Mouse (Mus musculus) splenic B cell, adult 2 months (primary cell): ENCODE measurements around the gene Rpap2.

ENCODE experiments used
- DNase-seq: peaks from one replicate; pipeline ENCODE4 v3.0.0-alpha.2; 2011; ENCODE audit warnings: low read depth, low spot score
- H3K27me3 ChIP-seq: 2 replicates; pipeline ENCODE4 v1.6.1; 2012; ENCODE audit warnings: mild to moderate bottlenecking, low read length, moderate library complexity, mixed read lengths; ENCODE audit not compliant: control insufficient read depth, poor library complexity, insufficient read depth, severe bottlenecking
- H3K36me3 ChIP-seq: 2 replicates; pipeline ENCODE4 v1.6.1; 2012; ENCODE audit warnings: mild to moderate bottlenecking, low read length, moderate library complexity, mixed read lengths; ENCODE audit not compliant: control insufficient read depth, poor library complexity, insufficient read depth, severe bottlenecking

Gene Rpap2

DNA sequence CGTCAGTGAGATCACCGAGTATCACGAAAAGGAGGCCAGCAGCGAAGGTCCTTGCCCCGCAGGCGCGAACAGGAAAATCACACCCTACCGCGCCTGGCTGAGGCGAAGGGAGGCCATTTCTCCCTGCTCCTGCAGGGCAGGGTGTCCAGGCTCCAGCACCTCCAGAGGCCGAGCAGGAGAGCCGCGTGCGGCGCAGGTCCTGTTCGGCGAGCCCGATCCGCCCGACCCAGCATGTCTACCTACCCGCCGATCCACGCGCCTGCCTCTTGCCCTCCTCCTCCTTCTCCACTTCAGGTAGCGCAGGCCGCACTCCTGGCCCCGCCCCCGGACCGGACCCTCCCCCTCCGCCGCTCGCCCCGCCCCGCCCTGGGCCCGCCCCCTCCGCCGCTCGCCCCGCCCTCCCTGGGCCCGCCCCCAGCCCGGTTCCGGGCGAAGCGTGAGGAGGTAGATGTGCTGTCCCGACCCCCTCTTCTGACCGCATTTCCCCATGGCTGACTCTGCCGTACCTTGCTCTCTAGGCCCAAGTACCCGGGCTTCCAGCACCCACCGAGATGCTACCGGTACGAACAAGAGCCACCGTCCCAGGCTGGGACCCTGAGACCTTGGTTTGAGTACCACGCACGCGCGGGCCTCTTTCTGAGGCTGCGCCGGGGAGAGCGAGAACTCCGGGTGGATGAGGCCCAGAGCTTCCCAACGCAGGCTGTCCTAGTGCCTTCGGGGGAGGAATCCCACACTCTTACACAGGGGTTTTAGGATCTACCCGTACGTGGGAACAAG is at the start of gene Rpap2, which contains the start of gene Glmn:
Rpap2 (plus strand) TSS at position 73 of the 777 bp plus-strand sequence.
Glmn (minus strand) TSS at position 588 of the 777 bp plus-strand sequence.
- DNase-seq, result peak; percentile 82
- Histone ChIP-seq H3K27me3 (no peaks in the 10 kb centered on the region), H3K36me3 (peaks cover under 1% of the 10 kb centered on the region)

DNA sequence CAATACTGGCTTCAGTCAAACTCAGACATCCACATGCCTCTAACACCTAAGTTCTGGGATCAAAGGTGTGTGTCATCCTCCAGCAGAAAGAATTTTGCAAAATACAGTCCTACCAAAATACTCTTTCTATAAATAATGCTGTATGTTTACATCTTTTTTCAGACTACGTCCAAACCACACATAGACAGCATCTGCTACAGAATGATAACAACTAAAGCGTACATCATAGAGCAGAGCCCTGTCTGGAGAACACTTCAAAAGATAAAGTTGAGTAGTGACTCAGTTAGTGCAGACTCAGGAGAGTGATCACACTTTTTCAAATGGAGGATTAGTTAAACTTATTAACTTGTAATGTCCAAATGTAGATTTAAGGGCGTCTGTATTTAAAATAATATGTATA is 49.2 kb upstream of the Rpap2 start:
- no peak for DNase-seq
- peaks cover 2% of the 10 kb centered on the region; the same call in 1 of the 2 replicates for H3K36me3 ChIP-seq
- no peaks in the 10 kb centered on the region for H3K27me3 ChIP-seq

DNA sequence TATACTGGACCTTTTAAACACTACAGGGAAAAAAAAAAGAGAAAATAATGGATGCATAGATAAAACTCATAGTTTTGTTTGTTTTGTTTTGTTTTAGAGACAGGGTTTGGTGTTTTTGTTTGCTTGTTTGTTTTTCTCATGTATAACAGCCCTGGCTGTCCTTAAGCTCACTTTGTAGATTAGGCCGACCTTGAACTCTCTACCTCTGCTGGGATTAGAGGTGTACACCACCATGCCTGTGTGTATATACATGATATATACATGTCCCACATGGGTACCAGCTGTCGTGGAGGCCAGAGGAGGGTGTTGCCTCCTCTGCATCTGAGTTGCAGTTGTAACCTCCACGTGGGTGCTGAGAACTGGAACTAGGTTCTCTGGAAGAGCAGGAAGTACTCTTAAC is 48.7 kb upstream of the Rpap2 start:
- Histone ChIP-seq H3K36me3 (peaks cover 4% of the 10 kb centered on the region; the same call in 1 of the 2 replicates), H3K27me3 (no peaks in the 10 kb centered on the region)
- no peak for DNase-seq

DNA sequence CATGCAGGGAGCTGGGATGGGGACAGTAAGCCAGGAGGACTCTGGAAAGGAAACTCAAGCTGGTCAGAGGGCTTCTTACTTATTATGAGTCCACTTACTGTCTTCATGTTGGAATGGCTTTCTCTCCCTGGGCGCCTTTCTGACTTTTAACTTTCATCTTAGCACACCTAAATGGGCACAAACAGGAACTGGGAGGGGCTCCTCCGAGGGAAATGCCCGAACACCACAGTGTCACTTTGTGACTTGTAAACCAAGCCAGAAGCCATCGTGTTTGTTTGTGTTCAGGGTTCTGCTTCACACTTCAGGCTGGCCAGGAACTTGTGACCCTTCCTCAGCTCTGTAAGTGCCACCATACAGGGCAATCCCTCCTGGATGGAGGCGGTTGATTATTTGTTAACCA is 42.8 kb upstream of the Rpap2 start:
- peaks cover 4% of the 10 kb centered on the region for H3K36me3 ChIP-seq
- DNase-seq, result no peak

DNA sequence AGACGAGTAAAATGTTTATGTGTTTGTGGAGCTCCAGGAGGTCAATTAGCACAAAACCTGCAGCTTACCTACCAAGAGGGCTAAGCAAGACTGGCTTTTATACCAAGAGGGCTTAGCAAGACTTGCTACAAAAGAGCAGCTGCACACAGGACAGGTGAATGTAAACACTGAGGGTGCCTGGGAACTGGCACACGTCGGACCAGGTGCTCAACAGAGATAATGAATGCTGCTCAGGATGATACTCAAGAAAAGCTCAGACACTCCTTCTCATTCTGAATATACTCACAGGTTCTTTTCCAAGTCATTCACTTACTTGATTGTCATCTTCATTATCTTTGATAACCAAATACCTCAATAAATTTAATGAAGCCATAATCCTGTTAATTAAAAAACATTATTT is 40.2 kb upstream of the Rpap2 start:
- peaks cover 5% of the 10 kb centered on the region for H3K36me3 ChIP-seq
- no peak for DNase-seq
- no peaks in the 10 kb centered on the region for H3K27me3 ChIP-seq

More for the DNA sequence above, 42.8 kb upstream of the Rpap2 start:
- no peaks in the 10 kb centered on the region for H3K27me3 ChIP-seq

DNA sequence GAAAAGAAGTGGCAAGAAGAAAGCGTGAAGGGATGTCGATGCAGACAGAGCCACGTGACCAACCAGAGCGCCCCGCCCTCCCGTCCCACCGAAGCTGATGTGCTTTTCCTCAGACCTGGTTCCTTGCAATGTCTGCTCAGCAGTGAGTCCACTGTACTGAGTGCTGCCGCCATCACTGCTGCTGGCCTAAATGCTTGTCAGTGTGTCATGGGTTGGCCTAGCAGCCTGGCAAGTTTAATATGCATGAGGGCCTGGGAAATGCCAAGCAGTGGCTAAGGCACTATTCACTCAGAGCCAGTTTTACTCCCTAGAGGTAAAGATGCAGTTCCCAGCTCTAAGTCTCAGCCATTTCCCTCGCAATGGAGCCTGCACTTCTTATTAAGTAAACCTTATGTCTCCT is 28.0 kb upstream of the Rpap2 start:
- DNase-seq, result no peak
- peaks cover 10% of the 10 kb centered on the region; the same call in 1 of the 2 replicates for H3K36me3 ChIP-seq
- H3K27me3 ChIP-seq, result no peaks in the 10 kb centered on the region; the same call in none of the 2 replicates

DNA sequence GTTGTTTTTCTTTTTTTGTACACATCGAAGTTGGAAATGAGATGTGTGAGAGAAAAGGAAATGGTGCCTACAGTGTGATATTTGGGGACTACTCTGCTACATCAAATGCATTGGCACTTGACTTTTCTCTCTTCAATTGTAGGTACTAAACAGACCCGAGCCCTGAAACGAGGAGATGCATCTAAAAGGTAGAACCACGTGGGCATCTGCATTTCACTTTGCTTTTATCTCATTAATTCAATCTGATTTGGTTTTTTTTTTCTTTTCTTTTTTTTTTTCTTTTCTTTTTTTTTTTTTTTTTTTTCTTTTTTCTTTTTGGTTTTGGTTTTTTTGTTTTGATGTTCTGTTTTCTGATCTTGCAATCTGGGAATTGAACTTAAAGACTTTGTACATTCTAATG is 1.2 kb downstream of the Rpap2 start:
- no peaks in the 10 kb centered on the region for H3K27me3 ChIP-seq
- DNase-seq, result no peak
- H3K36me3 ChIP-seq, result peaks cover 6% of the 10 kb centered on the region

DNA sequence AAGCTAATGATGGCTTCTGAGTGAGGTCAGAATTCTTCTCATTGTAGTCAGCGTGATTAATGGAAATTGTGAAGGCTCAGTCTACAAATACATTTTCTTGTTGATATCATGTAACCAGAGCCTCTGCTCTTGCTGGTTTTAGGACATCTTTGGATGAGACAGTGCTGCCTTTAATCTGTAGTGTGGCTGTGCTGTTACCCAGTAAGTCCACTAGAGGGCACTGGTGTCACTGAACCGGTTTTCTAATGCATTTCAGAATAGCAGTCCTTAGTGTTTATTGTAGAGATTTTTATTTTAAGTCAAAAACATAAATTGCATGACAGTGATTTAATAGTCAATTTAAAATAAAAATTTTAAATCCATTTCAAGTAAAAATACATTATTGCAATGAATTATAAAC is 14.1 kb downstream of the Rpap2 start:
- no peaks in the 10 kb centered on the region for H3K27me3 ChIP-seq
- DNase-seq, result peak; percentile 79
- H3K36me3 ChIP-seq, result peaks cover 12% of the 10 kb centered on the region

DNA sequence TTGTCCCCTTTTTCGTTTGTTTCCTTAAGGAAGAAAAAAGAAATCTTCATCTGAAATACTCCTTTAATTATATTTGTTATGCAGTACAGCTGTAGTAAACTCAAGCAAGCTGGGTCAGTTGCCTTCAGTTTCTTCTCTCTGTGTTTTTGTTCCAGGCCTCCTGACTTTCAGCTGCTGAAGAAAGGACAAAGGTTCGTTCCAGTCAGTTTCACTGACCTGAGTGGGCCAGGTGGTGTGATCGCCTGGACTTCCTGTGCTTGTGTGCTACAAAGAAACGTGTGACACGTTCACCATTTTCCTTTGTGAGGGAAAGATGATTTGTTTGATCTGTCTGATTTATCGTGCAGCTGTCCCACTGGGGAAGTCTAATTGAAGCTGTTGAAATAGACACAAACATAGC is 20.8 kb downstream of the Rpap2 start:
- no peak for DNase-seq
- no peaks in the 10 kb centered on the region for H3K27me3 ChIP-seq
- peaks cover 9% of the 10 kb centered on the region; the same call in 1 of the 2 replicates for H3K36me3 ChIP-seq

DNA sequence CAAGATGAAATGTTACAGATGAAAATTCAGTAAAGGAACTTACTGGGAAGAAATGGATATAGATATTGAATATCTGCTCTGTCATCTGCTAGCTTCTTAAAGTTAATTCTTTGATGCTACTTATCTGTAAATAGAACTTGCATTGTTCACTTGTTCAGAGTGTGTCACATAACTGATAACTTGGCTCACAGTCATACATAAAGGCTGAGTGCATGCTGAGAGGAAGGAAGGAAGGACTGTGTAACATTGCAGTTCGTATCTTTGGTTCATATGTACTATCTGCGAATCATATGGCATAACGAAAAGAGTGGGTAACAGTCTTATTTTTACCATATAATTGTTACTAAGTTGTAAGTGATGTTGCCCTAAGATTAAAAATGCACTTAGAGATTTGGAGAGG is 24.2 kb downstream of the Rpap2 start:
- Histone ChIP-seq H3K36me3 (peaks cover 3% of the 10 kb centered on the region; the same call in 1 of the 2 replicates), H3K27me3 (no peaks in the 10 kb centered on the region)
- no peak for DNase-seq

DNA sequence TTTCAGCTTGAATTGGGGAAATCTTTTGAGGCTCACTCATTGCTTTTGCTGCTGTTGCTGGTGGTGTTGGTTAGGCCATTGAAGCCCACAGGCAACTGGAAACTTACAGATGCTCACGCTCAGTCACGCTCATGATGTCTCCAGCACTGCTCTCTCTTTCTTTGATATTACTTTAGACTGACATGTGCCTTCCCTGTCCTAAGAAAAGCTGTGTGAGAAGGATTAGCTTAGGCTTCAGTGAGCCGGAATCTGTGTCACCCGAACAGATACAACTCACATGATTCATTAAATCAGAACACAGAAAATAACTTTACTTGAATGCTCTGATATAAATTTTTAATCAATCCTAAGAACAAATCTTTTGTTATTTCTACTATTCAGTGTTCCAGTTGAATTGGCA is 36.5 kb downstream of the Rpap2 start:
- no peaks in the 10 kb centered on the region; the same call in 1 of the 2 replicates for H3K36me3 ChIP-seq
- no peak for DNase-seq
- H3K27me3 ChIP-seq, result no peaks in the 10 kb centered on the region

DNA sequence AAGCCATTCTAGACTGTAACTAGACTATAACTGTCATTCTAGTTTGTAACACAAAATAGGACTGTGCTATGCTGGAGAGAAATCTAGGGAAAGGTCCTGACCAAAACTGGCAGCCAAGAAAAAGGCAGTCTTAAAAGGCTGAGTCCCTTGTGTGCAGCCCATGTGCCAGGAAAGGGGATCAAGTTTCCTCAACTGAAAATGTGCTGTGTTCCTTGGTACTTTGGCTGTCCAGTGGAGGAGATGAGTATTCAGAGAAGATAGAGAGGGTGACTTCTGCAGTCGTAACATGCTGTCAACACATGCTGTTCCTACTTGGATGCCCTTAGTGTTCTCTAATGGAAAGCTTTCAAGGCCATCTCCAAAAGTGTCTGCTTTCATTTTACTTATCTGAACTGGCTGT is 39.9 kb downstream of the Rpap2 start:
- Histone ChIP-seq H3K36me3 (no peaks in the 10 kb centered on the region; the same call in 1 of the 2 replicates), H3K27me3 (no peaks in the 10 kb centered on the region)
- no peak for DNase-seq

DNA sequence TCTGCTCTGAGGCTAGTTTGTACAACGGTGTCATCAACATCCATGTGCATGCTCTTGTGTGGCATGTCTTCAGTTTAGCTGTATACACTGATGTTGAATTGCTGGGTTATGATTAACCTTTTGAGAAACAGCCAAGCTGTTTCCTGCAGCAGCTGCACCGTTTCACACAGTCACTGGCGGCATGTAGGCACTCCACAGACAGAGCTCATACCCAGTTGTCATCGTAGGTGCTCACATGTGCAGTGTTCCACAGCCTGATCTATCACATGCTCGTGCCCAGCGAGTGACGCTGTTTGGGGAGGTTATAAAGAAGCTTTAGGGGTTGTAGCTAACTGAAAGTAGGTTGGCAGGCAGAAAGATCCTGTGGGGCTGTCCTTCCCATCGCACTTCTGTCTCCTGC is 41.2 kb downstream of the Rpap2 start:
- Histone ChIP-seq H3K27me3 (no peaks in the 10 kb centered on the region), H3K36me3 (peaks cover 2% of the 10 kb centered on the region; the same call in 1 of the 2 replicates)
- no peak for DNase-seq

DNA sequence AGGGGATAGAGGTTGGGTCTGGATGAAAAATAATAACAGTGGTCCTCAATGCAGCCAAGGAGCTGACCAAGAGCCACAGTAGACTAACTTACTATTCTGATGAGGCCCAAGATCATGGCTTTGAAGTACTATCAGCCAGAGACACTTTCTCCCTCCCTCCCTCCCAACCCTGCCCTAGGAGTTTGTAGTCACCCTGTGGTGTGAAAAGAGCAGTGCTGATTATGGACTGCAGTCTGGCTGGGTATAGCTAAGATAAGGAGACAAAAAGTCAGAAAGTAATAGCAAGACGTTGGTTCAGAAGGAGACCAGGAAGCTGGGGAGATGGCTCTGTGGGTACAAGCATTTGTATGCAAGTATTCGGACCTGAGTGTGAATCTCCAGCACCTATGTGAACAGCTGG is 47.4 kb downstream of the Rpap2 start:
- DNase-seq, result no peak
- Histone ChIP-seq H3K36me3 (peaks cover 2% of the 10 kb centered on the region; the same call in 1 of the 2 replicates), H3K27me3 (no peaks in the 10 kb centered on the region)

DNA sequence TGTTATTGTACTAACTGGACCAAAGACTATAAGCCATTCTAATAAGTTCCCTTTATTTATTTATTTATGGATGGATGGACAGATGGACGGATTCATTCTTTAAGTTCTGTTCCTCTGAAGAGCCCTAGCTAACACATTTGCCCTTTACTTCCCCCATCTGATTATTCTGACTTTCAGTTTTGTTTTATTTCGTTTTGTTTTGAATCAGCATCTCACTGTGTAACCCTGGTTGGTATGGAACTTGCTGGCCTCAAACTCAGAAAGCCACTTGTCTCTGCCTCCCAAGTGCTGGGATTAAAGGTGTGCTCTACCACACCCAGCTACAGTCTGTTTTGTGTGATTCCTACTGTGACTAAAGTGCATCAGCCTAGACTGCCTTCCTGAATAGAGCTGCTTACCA is 48.8 kb downstream of the Rpap2 start:
- DNase-seq, result peak; percentile 33
- Histone ChIP-seq H3K27me3 (no peaks in the 10 kb centered on the region), H3K36me3 (peaks cover 2% of the 10 kb centered on the region; the same call in 1 of the 2 replicates)
